Mouse (Mus musculus) megakaryocyte, embryonic 14.5 days (primary cell): ENCODE data around the gene Rgs12. TPM values are rescaled to one million over a fixed set of nuclear protein-coding genes. Genes with fewer than 3 reads are reported as not detected.
A peak's percentile ranks its signal among the peaks of the same experiment; 100 is the strongest.

Experiments
- H3K27me3 ChIP-seq: replicated peaks from 2 replicates; pipeline ENCODE3; 2012; ENCODE audit warnings: inconsistent platforms
- H3K36me3 ChIP-seq: replicated peaks from 2 replicates; pipeline ENCODE3; 2012; ENCODE audit warnings: low read length, inconsistent platforms, mixed read lengths
- H3K4me1 ChIP-seq: 2 replicates; pipeline ENCODE4 v1.6.1; 2012; ENCODE audit warnings: inconsistent platforms
- H3K4me3 ChIP-seq: replicated peaks from 2 replicates; pipeline ENCODE3; 2012; ENCODE audit warnings: moderate library complexity, mild to moderate bottlenecking, inconsistent platforms
- H3K9me3 ChIP-seq: 2 replicates; pipeline ENCODE4 v1.6.1; 2012; ENCODE audit warnings: inconsistent platforms
- FLI1 ChIP-seq: IDR thresholded peaks from 2 replicates; pipeline ENCODE4 v1.6.1; 2012; ENCODE audit warnings: low read length, inconsistent platforms, mixed read lengths
- GATA1 ChIP-seq: IDR thresholded peaks from 3 replicates; pipeline ENCODE4 v1.6.1; 2012; ENCODE audit warnings: mixed read lengths, low read length, inconsistent platforms, borderline replicate concordance
- polyA plus RNA-seq: library from polyadenylated mRNA; stranded (reverse); fragments of >175 nt; gene quantifications from 2 replicates; pipeline ENCODE4 v1.2.3, GENCODE M21; 2012; ENCODE audit warnings: low replicate concordance; ENCODE audit not compliant: insufficient read depth

Rgs12 gene
- polyA plus RNA-seq, 1 experiment: 38.7 TPM

GRCm38 (mm10) chr5:35088785-35089613, 139.8 kb downstream of the Rgs12 start:
- Histone ChIP-seq H3K4me3 (peak overlapping the region; percentile 12), H3K36me3 (peaks cover 43% of the 10 kb centered on the region), H3K27me3 (peaks cover 33% of the 10 kb centered on the region), H3K4me1 (peaks cover 3% of the 10 kb centered on the region; the same call in 1 of the 2 replicates), H3K9me3 (no peaks in the 10 kb centered on the region)
- TF ChIP-seq FLI1: no peak
- no peak for TF ChIP-seq GATA1

Other genes starting within 250 kb of the Rgs12 start
- gene Htt, start 187.7 kb upstream of the Rgs12 start, polyA plus RNA-seq: 0.64 and 1.7 TPM in 2 replicates
- gene Msantd1, start 41.4 kb upstream of the Rgs12 start, polyA plus RNA-seq: 15.3 and 26.3 TPM in 2 replicates
- gene Hgfac, start 92.1 kb downstream of the Rgs12 start, polyA plus RNA-seq: 11.0 and 19.7 TPM in 2 replicates
- 1.1 and 4.5 TPM in 2 replicates for gene Dok7, start 107.3 kb downstream of the Rgs12 start, polyA plus RNA-seq
- 7.7 and 48.7 TPM in 2 replicates for gene Lrpap1, start 156.3 kb downstream of the Rgs12 start, polyA plus RNA-seq